Mouse (Mus musculus) olfactory bulb, adult 2 months (tissue): ENCODE data around the gene Foxo3.

Experiments
- CTCF ChIP-seq: fragments of 200-500 bp; IDR thresholded peaks from 2 replicates; pipeline ENCODE4 v1.5.1; 2012; ENCODE audit warnings: low read depth, mild to moderate bottlenecking, low read length, moderate library complexity; ENCODE audit not compliant: insufficient read depth
- POLR2A ChIP-seq: fragments of 200-500 bp; IDR thresholded peaks from 2 replicates; pipeline ENCODE4 v1.6.1; 2012; ENCODE audit warnings: mild to moderate bottlenecking, low read depth, low read length, moderate library complexity; ENCODE audit not compliant: insufficient read depth

DNA sequence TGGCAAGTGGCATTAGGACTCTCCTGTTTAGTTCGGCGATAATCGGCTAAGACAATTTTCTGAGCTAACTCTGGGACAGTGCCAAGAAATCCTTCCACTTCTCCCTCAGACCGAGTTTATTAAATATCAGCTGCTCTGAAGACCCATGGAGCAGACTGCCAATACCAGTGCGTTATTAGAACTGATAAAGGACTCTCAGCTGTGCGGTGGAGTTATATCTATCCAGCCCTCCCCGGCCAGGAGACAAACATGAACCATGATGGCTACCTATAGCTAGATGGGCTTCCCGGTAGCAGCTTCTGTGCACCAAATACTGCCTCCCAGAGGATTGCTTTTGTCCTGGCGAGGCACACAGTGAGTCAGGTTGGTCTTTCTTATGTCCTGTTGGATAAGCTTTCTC lies 134.5 kb downstream of the Foxo3 start:
- TF ChIP-seq POLR2A (no peak), CTCF (no peak)
